Mouse (Mus musculus): ENCODE results near the gene Tspan9.

Tspan9 gene

GRCm38 (mm10) chr6:127920652-127921051 lies 222.7 kb downstream of the Tspan9 start:
- peak; percentile 83 for DNase-seq (ENCODE audit: low spot score)

- no peak for DNase-seq (ENCODE audit: low spot score)
These were observed 223.9 kb downstream of the Tspan9 start for GRCm38 (mm10) chr6:127919491-127919890.

GRCm38 (mm10) chr6:127917712-127918111 lies 225.7 kb downstream of the Tspan9 start:
- DNase-seq (ENCODE audit: low spot score), result no peak

GRCm38 (mm10) chr6:127916993-127917392 lies 226.4 kb downstream of the Tspan9 start:
- DNase-seq (ENCODE audit: low spot score), result no peak

GRCm38 (mm10) chr6:127912938-127913337 lies 230.5 kb downstream of the Tspan9 start:
- no peak for DNase-seq (ENCODE audit: low spot score)

- no peak for DNase-seq (ENCODE audit: low spot score)
These were observed 231.7 kb downstream of the Tspan9 start for GRCm38 (mm10) chr6:127911687-127912086.
